Mouse (Mus musculus): ENCODE results near the gene Nhs.

The Nhs gene

DNA sequence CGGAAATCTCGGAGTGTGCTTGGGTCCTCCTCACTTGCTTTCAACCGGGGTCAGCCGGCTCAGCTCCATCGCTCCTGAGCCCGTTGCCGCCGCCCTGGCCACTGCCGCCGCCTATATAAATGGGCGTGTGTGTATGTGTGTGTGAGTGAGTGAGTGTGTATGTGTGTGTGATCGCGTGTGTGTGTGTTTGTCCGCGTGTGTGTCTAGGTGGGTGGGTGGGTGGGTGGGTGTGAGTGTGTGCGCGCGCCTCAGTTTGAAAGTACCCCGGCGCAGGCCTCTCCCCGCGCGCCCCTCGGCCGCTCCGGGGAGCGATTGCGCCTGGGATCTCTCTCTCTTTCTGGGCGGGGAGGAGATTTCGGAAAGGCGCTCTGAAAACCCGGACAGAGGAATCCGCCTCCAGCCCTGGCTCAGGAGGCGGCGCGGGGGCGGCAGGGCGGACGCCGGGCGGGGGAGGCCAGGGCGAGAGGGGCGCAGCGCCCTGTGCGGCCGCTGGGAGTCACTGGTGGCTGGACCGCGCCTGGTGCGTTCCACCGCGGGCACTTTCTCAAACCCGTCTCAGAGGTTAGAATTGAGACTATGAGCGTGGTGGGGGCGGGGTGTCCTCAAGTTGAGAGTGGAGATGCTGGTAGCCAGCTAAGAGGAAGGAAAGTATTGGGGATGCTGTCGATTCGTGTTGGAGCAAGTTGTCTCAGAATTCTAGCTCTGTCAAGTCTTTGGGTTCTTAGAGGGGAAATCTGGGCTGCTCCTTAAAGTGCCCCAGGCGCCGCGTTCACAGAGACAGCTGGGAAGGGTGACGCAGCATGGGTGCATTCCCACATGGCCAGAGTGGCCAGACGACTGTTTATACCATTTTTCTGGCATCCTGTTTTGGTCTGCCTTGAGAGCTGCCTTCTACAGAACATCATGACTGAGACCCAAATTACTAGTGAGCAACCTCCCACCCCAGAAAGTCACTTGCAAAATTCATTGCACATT is at the start of gene Nhs:
Nhs (minus strand) TSS at position 94 of the 975 bp plus-strand sequence.
- peak; percentile 91 for DNase-seq (ENCODE audit: inconsistent ontology term)

GRCm38 (mm10) chrX:162206350-162206884 is 46.9 kb upstream of the Nhs start:
- DNase-seq (ENCODE audit: inconsistent ontology term), result peak; percentile 38

DNA sequence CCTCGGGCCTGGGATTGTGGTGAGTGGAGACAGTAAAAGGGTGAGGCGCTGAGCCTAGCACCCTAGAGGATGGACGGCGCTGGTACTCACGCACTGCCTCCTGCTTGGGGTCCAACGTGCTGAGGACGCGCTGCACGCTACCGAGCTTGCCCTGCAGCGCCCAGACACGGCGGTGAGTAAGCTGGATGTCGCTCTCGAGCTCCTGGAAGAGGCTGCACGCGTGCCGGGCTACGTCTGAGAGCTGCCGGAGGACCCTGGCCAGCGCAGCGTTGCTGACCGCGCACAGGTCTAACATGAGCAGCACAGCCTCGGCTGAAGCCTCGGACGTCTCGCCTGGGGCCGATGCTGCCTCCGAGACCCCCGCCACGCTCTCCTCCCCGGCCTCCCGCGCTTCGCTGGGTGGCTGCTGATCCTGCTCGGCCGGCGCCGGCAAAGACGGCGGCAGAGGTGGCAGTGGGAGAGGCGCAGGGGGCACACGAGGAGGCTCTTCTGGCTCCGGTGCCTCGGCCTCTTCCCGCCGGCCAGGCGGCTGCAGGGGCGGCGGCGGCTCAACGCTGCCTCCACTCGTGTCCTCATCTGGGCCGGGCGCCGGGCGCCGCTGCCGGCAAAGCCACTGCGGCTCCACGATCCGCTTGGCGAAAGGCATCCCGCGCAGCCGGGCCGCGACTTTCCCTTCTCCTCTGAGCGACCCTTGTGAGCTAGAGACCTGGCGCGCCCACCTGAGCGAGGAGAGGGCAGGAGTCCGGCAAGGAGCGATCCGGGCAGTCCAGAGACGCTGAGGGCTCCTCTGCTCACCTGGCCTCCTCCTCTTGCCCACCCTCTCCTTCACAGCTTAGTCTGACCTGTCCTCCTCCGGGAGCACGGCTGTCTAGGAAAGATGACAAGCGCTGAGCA is 540 bp downstream of the Nhs start:
- DNase-seq (ENCODE audit: inconsistent ontology term), result peak; percentile 45

DNA sequence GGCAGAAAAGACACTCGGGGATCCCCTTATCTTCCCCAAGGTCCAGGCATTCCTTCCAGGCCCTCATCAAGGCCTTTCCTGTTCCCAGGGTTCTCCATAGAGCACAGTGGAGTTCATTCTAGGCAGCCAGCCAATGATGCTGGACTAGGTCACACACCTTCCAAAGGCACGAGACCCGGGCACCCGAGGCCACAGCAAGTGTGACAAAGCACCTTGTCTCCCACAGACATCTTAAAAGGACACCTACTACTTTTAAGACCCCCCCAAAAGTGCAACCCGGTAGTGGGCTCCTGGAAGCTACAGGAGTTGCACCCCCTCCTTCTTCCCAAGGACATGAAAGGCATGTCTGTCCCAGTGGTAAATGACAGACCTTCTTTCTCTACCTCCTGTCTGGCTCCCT is 1.4 kb downstream of the Nhs start:
- DNase-seq (ENCODE audit: inconsistent ontology term), result no peak

DNA sequence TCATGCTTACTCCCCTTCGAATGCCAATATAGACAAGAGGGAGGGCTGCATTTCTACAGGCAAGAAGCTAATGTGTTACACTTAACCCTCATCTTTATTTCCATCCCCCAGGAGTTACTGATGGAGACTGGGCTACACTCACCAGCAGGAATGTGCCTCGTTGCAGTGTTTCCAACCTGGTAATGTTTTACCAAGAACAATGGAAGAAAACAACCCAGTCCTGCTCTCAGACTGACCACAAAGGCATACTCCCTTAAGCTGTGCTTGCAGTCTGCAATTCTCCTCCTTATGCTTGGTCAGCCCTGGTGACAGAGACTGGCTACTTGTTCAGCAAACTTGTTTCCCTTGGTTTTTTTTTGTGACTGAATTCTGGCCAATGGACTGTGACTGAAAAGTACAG is 21.7 kb downstream of the Nhs start:
- peak; percentile 26 for DNase-seq (ENCODE audit: inconsistent ontology term)

- DNase-seq (ENCODE audit: inconsistent ontology term), result peak; percentile 24
These were observed 46.3 kb downstream of the Nhs start for GRCm38 (mm10) chrX:162113257-162113656.

DNA sequence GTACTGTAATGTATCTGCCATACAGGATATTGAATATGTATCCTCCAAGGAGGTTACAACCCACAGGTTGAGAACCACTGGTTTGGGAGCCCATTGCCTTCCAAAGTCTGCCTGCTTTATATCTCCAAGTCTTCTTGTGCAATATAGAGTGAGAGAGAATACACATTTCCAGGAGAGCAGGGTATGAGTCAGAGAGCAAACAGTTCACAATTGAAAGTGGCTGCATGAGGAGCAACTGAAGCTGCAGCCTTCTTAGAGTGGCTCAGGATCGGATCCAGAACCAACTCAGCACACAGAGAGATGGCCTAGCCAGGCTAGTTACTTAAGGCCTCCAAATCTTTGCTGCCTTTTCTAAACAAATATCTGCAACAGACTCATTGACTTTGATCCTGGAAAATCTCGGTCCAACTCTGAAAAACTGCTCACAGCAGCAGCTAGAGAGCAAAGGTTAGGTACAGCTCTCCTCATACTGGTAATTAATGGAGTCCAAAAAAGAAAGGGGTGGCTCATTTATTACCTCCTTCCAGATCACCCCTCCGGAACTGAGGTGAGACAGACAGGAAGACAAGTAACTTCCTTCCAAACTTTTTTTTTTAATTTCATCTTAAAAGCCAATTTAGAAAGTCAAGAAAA is 56.6 kb downstream of the Nhs start:
- DNase-seq (ENCODE audit: inconsistent ontology term), result no peak

GRCm38 (mm10) chrX:162098364-162098763 is 61.2 kb downstream of the Nhs start:
- peak; percentile 27 for DNase-seq (ENCODE audit: inconsistent ontology term)

DNA sequence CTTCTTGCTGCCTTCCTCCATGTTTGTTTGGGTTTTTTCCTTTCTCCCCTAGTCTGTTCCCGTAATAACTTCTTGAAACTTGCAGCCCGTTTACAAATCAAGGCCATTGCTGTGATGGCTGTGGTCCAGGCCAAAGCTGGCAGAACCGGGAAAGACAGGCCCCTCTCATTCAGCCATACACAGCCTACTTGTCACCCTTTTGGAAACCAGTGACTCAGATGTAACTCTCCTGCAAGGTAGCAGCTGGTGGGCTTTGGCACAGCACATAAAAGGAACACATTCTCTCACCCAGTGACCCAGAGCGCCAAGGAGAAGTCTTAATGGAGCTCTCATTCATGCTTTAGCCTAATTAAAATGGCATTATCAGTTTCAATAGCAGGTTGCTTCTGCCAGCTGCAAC is 72.2 kb downstream of the Nhs start:
- DNase-seq (ENCODE audit: inconsistent ontology term), result peak; percentile 76

DNA sequence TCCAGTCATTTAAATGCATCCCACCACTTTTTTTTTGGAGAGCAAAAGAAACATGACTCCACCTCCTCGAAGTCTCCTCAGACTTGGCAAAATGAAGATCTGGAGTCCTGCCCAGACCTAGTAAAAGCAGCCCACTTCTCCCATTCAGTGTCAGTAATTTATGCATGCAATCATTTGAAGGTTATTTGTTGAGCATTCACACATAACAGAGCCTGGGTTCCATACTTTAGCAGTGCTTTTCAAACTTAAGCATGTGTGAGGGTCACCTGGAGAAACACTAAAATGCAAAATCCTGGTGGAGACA is 73.7 kb downstream of the Nhs start:
- DNase-seq (ENCODE audit: inconsistent ontology term), result peak; percentile 15

GRCm38 (mm10) chrX:162085062-162085896 is 74.3 kb downstream of the Nhs start:
- DNase-seq (ENCODE audit: inconsistent ontology term), result no peak

DNA sequence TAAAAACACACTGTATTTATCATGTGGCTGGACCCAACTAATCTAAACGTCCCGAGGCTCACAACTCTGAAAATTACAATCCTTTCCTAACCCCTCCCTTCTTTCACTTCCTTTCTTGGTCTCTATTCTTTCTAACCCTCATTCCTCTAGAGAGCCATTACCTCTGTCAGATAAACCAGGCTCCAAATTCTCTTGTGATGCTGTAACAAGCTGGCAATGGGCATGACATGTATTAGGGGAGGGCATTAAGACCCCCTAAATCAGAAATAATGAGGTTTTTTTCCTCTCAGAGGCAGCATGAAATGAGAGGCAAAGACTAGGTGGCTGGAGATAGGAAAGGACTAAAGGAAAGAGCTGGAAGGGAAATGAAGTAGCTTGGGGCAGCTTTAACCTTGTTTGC is 96.4 kb downstream of the Nhs start:
- DNase-seq (ENCODE audit: inconsistent ontology term), result no peak

DNA sequence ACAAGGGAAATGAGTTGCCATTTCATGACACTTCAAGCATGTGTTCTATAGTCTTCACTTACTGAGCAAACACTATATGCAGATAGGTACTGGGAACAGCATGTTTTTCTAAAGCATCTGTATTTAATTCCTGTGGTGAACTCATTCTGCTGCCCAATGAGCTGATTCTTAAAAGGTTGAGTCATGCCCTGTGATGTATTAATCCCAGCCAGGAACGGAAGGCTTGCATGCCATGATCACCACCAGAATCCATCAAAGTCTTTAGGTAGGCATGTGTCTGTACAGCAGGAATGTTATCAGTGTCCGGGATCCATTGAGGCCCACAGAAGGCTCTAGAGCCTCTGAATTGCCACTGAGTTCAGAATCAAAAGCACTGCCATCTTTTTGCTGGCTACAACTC is 103.9 kb downstream of the Nhs start:
- DNase-seq (ENCODE audit: inconsistent ontology term), result peak; percentile 74

DNA sequence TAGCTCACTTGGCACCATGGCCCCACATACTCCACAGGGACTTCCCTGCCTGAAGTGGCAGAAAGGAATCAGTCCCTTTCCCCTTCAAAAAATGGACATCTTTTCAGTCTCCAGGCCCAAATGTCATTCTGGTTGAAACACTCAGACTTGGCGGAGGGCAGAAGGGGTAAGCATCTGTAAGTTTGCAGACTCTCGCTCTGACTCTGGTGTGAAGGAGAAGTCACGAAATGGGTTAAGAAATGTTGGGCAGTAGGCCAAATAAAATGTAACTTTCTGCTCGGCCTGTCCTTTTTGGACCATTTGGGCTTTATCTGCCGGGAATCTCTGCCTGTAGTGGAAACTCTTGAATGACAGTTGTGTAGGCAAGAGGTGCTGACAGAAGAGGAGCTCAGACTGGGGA is 106.0 kb downstream of the Nhs start:
- DNase-seq (ENCODE audit: inconsistent ontology term), result no peak

- DNase-seq (ENCODE audit: inconsistent ontology term), result no peak
These were observed 107.0 kb downstream of the Nhs start for GRCm38 (mm10) chrX:162052534-162052933.

- peak; percentile 25 for DNase-seq (ENCODE audit: inconsistent ontology term)
These were observed 109.9 kb downstream of the Nhs start for GRCm38 (mm10) chrX:162049616-162050015.

GRCm38 (mm10) chrX:162045527-162045926 is 114.0 kb downstream of the Nhs start:
- DNase-seq (ENCODE audit: inconsistent ontology term), result no peak

GRCm38 (mm10) chrX:162044109-162044508 is 115.4 kb downstream of the Nhs start:
- no peak for DNase-seq (ENCODE audit: inconsistent ontology term)

DNA sequence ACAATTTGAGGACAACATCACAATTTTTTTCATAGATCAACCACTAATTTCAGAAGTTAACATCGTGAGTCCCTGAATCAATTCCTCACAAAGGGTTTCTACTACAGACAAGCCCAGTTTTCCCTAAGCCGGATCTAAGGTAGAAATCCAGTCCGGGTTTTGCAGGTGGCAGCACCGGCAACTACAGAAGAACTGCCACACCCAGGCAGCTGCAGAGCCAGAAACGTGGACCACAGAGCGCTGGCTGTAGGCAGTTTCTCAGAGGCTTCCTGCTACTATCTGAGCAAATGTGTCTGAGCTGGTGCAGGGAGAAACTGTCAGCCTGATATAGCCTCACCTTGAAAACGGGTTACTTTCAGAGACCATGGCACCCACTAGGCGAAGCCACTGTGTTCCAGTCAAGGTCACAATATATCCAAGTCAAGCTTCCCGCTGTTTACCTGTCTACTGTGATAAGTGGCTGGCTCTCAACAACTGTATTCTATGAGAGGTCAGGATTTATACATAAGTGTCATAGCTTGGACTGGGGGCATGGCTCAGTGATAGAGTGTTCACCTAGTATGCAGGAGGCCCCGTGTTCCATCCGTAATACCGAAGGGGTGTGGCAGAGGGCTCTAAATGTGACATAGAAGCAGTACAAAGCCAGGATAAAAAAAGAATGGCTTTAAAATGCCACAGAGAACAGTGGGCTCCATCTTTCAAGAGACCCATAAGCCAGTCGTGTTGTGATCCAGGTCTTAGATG is 134.1 kb downstream of the Nhs start:
- DNase-seq (ENCODE audit: inconsistent ontology term), result no peak

GRCm38 (mm10) chrX:162021724-162022123 is 137.8 kb downstream of the Nhs start:
- DNase-seq (ENCODE audit: inconsistent ontology term), result no peak
